Mouse (Mus musculus) liver, postnatal 0 days (tissue): ENCODE results near the gene Arhgef12.

Experiments
- CTCF ChIP-seq: sonication (generic); IDR thresholded peaks from 2 replicates; pipeline ENCODE4 v1.5.1; 2016; ENCODE audit warnings: antibody characterized with exemption, low read depth
- EP300 ChIP-seq: IDR thresholded peaks from 2 replicates; pipeline ENCODE4 v1.6.1; 2016; ENCODE audit warnings: antibody characterized with exemption, low read depth, mild to moderate bottlenecking

GRCm38 (mm10) chr9:43094828-43095227 is 12.2 kb downstream of the Arhgef12 start:
- TF ChIP-seq CTCF: no peak
- no peak for TF ChIP-seq EP300
